Mouse (Mus musculus) limb, embryonic 11.5 days (tissue): ENCODE results near the gene Gm14139. TPM values are rescaled to one million over a fixed set of nuclear protein-coding genes. Genes with fewer than 3 reads are reported as not detected.
A peak's percentile ranks its signal among the peaks of the same experiment; 100 is the strongest.
"Not testable (repeated sequence)": the region's sequence is repeated elsewhere in the genome, so short reads cannot be mapped to it uniquely, and the experiment has no call there.

Experiments used
- ATAC-seq: fragments of 200-750 bp; cut with Nextera tagmentation; 2 replicates; pipeline ENCODE4 v1.8.0; 2017; ENCODE audit warnings: low read depth; ENCODE audit not compliant: insufficient number of reproducible peaks, low FRiP score, low TSS enrichment
- DNase-seq: peaks from one replicate; pipeline ENCODE4 v3.0.0-alpha.2; 2015; ENCODE audit warnings: low spot score
- H3K27ac ChIP-seq: fragments of 300-500 bp; sonication (generic); replicated peaks from 2 replicates; pipeline ENCODE4 v1.5.1; 2014; ENCODE audit warnings: low read depth, mild to moderate bottlenecking, low read length
- H3K27me3 ChIP-seq: fragments of 300-500 bp; sonication (generic); 2 replicates; pipeline ENCODE4 v1.6.1; 2014; ENCODE audit warnings: mild to moderate bottlenecking, low read length, mixed read lengths; ENCODE audit not compliant: control insufficient read depth, insufficient read depth
- H3K36me3 ChIP-seq: fragments of 300-500 bp; sonication (generic); 2 replicates; pipeline ENCODE4 v1.6.1; 2014; ENCODE audit warnings: mild to moderate bottlenecking, low read length, moderate library complexity, mixed read lengths; ENCODE audit not compliant: control insufficient read depth, insufficient read depth
- H3K4me1 ChIP-seq: fragments of 300-500 bp; sonication (generic); 2 replicates; pipeline ENCODE4 v1.6.1; 2014; ENCODE audit warnings: low read length, mixed read lengths; ENCODE audit not compliant: control insufficient read depth, insufficient read depth
- H3K4me2 ChIP-seq: fragments of 300-500 bp; sonication (generic); 2 replicates; pipeline ENCODE4 v1.6.1; 2014; ENCODE audit warnings: low read depth, mild to moderate bottlenecking, moderate library complexity; ENCODE audit not compliant: severe bottlenecking
- H3K4me3 ChIP-seq: fragments of 300-500 bp; sonication (generic); 2 replicates; pipeline ENCODE4 v1.5.1; 2014; ENCODE audit warnings: low read depth, low read length
- H3K9ac ChIP-seq: fragments of 300-500 bp; sonication (generic); 2 replicates; pipeline ENCODE4 v1.6.1; 2014; ENCODE audit warnings: mild to moderate bottlenecking, low read length
- H3K9me3 ChIP-seq: fragments of 300-500 bp; sonication (generic); 2 replicates; pipeline ENCODE4 v1.6.1; 2016; ENCODE audit warnings: low read length; ENCODE audit not compliant: control insufficient read depth
- WGBS: fragments of 180-500 bp; shearing (Covaris S2); extraction: QIAGEN DNeasy Blood & Tissue Kit; methylation state at CpG from one replicate; pipeline ENCODE4 v1.1.7; 2014; 5-methylcytosine and 5-hydroxymethylcytosine counted together
- polyA plus RNA-seq: library from polyadenylated mRNA; unstranded; fragments of >200 nt; fragmentation: Nextera tagmentation; extraction: Ambion mirVana; gene quantifications from 2 replicates; pipeline ENCODE4 v1.2.1, GENCODE M21; 2014

Gm14139 gene
- not detected in 2 replicates for polyA plus RNA-seq

GRCm38 (mm10) chr2:150181570-150181999, at the start of gene Gm14139:
Gm14139 (plus strand) TSS chr2:150181755.
- not testable (repeated sequence) for H3K4me2 ChIP-seq, H3K27ac ChIP-seq, H3K9me3 ChIP-seq, H3K36me3 ChIP-seq, H3K27me3 ChIP-seq, DNase-seq, H3K4me3 ChIP-seq, H3K9ac ChIP-seq, H3K4me1 ChIP-seq, ATAC-seq
- WGBS: 81% methylated on average over 7 of the region's 7 CpGs

- not testable (repeated sequence) for H3K27me3 ChIP-seq, H3K36me3 ChIP-seq, DNase-seq, H3K27ac ChIP-seq, H3K4me1 ChIP-seq, H3K4me2 ChIP-seq, H3K9ac ChIP-seq, H3K4me3 ChIP-seq, ATAC-seq, H3K9me3 ChIP-seq
- 75% methylated on average over 1 of the region's 1 CpGs for WGBS
These were observed 49.6 kb upstream of the Gm14139 start for GRCm38 (mm10) chr2:150132002-150132401.

- H3K4me1 ChIP-seq: no peaks in the 10 kb centered on the region
- DNase-seq: no peak
- ATAC-seq: no peak
- H3K27me3 ChIP-seq: no peaks in the 10 kb centered on the region
- 78% methylated on average over 2 of the region's 2 CpGs for WGBS
- no peak overlapping the region for H3K27ac ChIP-seq
- H3K36me3 ChIP-seq: no peaks in the 10 kb centered on the region; the same call in 1 of the 2 replicates
- no peak overlapping the region for H3K9ac ChIP-seq
- H3K9me3 ChIP-seq: no peaks in the 10 kb centered on the region
- H3K4me3 ChIP-seq: no peak overlapping the region
- no peak overlapping the region for H3K4me2 ChIP-seq
These were observed 48.8 kb upstream of the Gm14139 start for GRCm38 (mm10) chr2:150132773-150133172.

GRCm38 (mm10) chr2:150136435-150136897, 45.1 kb upstream of the Gm14139 start, which contains the start of gene Zfp120:
Zfp120 (minus strand) TSS chr2:150136708.
- no peaks in the 10 kb centered on the region for H3K36me3 ChIP-seq
- H3K4me3 ChIP-seq: peak within 1 kb of the TSS; percentile 73
- no peaks in the 10 kb centered on the region for H3K4me1 ChIP-seq
- H3K27me3 ChIP-seq: no peaks in the 10 kb centered on the region
- H3K4me2 ChIP-seq: peak within 1 kb of the TSS; percentile 47
- H3K27ac ChIP-seq: no peak within 1 kb of the TSS
- DNase-seq (peak; percentile 82), ATAC-seq (peak; percentile 100)
- WGBS: under 1% methylated on average over 13 of the region's 13 CpGs
- no peaks in the 10 kb centered on the region for H3K9me3 ChIP-seq
- H3K9ac ChIP-seq: peak within 1 kb of the TSS; percentile 75

GRCm38 (mm10) chr2:150166703-150167102, 14.9 kb upstream of the Gm14139 start:
- no peak for DNase-seq
- Histone ChIP-seq H3K4me2 (no peak overlapping the region), H3K4me1 (no peaks in the 10 kb centered on the region), H3K4me3 (no peak overlapping the region), H3K9ac (no peak overlapping the region), H3K9me3 (no peaks in the 10 kb centered on the region), H3K27ac (no peak overlapping the region), H3K36me3 (no peaks in the 10 kb centered on the region), H3K27me3 (no peaks in the 10 kb centered on the region)
- no peak for ATAC-seq

- Histone ChIP-seq H3K9ac (no peak overlapping the region), H3K27ac (no peak overlapping the region), H3K4me3 (no peak overlapping the region), H3K36me3 (no peaks in the 10 kb centered on the region), H3K4me1 (no peaks in the 10 kb centered on the region), H3K9me3 (no peaks in the 10 kb centered on the region), H3K27me3 (no peaks in the 10 kb centered on the region), H3K4me2 (no peak overlapping the region)
- no peak for DNase-seq
- no peak for ATAC-seq
These were observed 7.7 kb upstream of the Gm14139 start for GRCm38 (mm10) chr2:150173833-150174232.

- H3K4me3 ChIP-seq, H3K36me3 ChIP-seq, DNase-seq, H3K9ac ChIP-seq, H3K27me3 ChIP-seq, H3K27ac ChIP-seq, H3K9me3 ChIP-seq, ATAC-seq, H3K4me1 ChIP-seq, H3K4me2 ChIP-seq: not testable (repeated sequence)
- WGBS: 81% methylated on average over 4 of the region's 4 CpGs
These were observed 2.0 kb upstream of the Gm14139 start, which contains the start of gene Gm10770 for GRCm38 (mm10) chr2:150179579-150179978. Gm10770 (minus strand) TSS chr2:150179679.

GRCm38 (mm10) chr2:150181046-150181445, 509 bp upstream of the Gm14139 start:
- H3K4me1 ChIP-seq, H3K36me3 ChIP-seq, H3K9ac ChIP-seq, H3K4me3 ChIP-seq, H3K27me3 ChIP-seq, H3K4me2 ChIP-seq, DNase-seq, H3K9me3 ChIP-seq, H3K27ac ChIP-seq, ATAC-seq: not testable (repeated sequence)
